Mouse (Mus musculus) ovary, postnatal 10 days (tissue): ENCODE results near the gene Mcrs1.
"Not testable (repeated sequence)": the region's sequence is repeated elsewhere in the genome, so short reads cannot be mapped to it uniquely, and the experiment has no call there.

Source experiments
- DNase-seq: peaks from one replicate; pipeline ENCODE4 v3.0.0; 2022; ENCODE audit warnings: low spot score

Gene Mcrs1

DNA sequence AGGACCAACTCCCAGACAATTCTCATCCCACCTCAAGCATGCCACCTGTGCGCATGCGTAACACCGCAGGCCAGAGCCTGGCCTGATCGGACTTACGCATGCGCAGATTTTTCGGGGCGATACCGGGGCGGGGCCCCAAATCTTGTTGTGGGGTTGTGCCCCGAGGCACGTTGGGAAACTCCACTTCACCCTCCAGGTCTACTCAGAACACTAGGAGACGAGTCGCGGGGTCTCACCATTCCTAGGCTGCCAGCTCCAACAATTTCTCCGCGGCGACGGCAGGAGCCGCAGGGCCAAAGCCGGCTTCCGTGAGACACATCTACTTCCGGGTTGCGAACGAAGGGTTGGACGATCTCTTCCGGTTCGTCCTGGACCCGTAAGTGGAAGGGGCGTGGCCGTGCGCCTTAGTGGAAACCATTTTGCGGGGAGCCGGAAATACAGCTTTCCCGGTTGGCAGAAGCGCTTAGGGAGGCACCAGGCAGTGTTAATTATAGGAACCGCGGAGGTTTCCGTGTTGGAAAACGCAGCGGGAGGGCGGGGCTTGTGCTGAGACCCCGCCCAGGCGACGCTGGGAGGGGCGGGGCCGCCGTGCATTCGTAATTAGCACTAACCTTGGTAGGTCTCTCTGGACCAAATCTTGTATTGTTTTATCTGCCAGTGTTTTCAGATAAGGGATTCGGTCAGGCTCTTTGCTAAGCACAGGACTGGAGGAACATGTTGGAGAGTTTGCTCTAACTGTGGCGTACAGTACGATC, at the start of gene Mcrs1:
Mcrs1 (minus strand) TSS at position 336 of the 755 bp plus-strand sequence.
- DNase-seq: peak; percentile 92

DNA sequence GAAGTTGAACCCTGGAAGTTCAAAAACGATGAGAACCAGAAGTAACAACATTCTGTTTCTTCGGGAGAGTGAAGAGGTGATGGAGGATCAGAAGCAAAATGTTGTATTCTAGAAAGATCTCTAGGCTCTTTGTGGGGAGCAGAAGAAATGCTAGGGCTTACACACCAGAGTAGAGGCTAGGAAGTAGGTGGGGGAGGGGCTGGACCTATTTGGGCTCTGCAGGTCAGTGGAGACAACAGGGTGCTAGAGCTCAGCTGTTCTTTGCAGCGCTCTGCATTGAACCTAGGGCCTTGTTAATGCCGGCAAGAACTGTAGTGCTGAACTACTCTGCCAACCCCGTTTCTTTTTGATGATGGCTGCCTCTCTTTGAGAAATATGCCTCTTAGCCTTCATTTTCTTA, 44.5 kb upstream of the Mcrs1 start:
- DNase-seq: no peak

DNA sequence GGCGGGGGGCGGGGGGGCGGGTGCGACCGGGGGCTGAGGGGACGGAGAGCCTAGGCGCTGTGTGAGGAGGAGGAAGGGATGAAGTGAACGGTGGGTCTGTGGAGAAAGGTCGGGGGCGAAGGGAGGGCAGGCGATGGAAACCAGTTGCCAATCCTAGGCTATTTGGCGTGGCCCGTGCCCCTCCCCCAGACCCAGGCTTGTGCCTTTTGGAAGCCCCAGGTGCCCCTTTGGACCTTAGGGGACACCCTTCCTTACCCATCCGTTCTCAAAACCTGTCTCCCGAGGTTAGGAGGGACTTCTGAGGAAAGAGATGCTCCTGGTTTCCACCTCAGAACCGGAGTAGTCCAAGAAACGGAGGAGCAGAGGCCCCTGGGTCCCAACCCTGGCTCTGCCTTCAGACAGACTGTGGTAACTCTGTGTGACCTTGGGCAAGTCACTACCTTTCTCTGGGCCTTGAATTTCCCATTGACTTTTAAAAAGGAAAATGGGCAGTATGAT, 43.8 kb upstream of the Mcrs1 start, which contains the start of gene Fam186b:
Fam186b (minus strand) TSS at position 405 of the 498 bp plus-strand sequence.
- peak; percentile 16 for DNase-seq

DNA sequence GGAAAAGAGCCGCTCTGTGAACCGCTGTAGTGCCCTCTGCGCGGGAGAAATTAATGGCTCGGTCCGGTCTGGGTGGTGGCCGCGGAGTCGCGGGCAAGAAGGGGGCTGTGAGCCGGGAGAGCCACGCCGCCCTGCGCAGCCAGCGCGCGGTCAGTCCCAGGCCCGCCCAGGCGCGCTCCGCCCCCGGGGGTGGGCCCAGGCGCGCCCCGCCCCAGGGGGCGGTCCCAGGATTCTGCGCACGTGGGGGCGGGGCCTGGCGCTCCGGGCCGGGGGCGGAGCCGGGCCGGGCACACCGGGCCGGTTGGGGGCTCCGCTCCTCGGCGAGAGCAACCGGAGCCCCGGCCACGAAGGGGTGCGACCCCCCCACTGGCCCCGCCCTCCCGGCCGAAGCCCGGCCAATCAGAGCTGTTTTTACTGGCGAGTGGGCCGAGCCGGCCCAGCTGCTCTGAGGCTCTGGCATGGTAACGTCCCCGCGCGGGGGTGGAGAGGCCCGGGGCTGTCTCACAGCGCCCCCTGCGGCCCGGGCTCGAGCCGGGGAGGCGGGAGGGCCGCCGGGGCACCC, 43.1 kb upstream of the Mcrs1 start, which contains the start of gene Prpf40b:
Prpf40b (plus strand) TSS at position 275 of the 562 bp plus-strand sequence.
- peak; percentile 90 for DNase-seq

DNA sequence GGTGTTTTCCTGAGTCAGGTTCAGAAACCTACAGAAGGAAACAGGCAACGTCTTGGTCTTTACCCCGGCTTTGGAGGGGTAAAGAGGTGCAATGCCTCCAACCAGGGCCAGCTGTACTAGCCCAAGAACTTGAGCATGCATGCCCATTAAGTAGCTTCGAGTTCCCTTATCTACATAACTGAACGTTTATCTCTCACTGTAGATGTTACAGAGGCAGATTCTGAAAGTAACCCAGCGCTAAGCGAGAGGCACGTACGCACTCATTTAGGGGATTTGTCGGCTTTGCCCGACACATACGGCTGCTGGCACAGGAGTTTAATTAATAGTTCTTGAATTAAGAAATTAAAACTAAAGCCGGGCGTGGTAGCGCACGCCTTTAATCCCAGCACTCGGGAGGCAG, 42.5 kb upstream of the Mcrs1 start:
- DNase-seq: no peak

DNA sequence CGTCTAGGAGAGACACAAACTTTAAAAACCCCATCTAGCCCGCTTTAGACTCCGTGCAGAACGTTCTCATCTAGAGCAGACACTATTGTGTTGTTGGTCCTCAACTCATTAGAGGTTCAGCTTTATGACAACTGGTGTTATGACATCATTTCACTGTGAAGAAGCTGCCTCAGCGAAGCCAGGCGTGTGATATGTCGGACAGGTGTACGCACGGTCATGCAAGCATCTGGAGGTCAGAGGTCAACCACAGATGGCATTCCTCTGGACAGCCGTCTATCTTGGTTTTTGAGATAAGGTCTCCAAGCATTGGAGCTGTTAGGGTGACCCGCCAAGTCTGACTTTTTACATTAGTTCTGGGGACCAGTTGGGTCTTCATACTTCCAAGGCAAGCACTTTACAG, 38.8 kb upstream of the Mcrs1 start:
- no peak for DNase-seq

DNA sequence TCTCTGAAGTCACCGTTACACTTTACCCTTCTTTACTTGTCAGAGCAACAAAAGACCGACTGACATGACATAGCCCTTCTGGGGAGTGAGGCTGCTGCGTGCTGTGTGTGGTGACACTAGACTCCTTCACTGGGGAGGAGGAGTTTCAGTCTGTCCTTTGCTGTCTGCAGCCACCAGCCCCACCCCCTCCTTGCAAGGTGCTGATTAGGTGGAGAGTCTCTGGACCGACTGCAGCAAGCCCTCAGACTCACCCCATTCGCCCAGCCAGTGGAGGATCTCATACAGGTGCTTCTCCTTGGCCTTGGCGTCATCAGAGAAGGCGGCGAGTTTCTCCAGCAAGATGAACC, 33.4 kb upstream of the Mcrs1 start:
- no peak for DNase-seq

DNA sequence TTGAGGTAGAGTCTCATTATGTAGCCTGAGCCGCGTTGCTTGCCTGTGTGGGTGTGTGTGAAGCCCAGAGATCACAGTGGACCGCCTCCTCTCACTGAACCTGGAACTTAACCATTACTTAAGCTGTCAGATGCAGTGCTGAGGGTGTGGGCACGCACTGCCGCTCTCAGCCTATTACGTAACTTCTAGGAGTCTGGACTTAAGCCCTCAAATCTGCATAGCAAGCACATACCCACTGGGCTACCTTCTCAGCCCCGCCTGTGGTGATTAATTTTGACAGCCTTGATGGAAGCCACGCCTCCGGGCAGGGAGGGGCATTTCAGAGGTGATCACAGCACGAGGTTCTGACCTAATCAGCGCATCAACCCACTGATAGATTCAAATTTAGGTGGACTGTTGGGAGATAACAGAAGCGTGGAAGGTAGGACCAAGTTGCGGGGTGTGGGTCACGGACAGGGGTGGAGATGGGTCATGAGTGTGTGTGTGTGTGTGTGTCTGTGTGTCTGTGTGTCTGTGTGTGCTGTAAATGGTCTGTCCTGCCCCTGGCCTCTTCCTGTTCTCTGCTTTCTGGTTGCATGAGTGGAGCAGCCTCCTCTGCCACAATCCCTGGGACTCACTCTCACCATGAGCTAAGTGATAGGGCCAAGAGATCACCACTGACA, 32.9 kb upstream of the Mcrs1 start:
- DNase-seq: no peak

DNA sequence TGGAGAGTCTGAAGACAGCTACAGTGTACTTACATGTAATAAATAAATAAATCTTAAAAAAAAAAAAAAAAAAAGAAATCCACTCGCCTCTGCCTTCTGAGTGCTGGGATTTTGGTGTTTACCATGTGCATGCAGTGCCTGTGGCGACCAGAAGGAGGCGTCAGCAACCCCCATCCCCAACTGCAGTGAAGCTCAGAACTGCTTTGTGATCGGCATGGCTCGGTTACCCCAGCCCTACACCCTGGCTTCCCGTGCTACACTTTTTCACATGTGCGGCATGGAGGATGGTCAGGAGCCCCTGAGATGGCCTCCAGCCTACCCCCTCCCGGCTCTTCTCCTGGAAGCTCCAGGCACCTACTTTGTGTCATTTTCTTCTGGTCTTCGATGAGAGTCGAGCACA, 31.7 kb upstream of the Mcrs1 start:
- no peak for DNase-seq

DNA sequence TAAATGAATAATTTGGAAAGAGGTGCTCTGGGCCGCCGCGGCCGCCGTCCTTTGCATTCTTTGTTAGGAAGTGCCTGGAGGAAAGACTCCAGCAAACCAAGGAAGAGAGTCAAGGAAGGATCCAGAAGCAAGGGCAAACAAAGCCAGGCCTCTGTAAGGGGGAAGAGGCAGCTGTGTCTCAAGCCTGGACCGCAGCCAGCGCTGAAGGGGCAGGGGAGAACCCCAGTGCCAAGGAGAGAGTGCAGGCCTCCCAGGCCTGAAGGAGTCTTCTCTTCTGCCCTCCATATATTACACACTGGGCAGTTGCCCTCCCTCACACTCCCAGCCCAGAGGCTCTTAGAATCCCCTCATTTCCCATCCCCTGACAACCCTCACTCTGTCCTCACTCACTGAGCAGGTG, 26.5 kb upstream of the Mcrs1 start:
- DNase-seq: no peak

DNA sequence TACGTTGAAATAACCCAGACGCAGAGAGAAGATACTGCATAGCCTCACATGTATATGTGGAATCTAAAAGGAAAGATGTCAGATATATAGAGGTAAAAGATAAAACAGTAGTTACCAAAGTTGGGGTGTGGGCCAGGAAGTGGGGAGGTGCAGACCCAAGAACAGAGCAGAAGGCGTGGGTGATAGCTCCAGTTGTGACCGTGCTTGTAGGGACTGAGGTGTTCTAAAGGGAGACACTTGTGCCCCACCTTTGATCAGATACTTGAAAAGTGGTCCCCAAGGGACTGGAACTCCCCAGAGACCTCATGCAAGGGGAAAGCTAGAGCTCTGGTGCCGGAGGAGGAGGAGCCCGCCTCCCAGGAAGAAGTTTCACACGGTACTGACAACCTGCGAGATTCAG, 24.3 kb upstream of the Mcrs1 start:
- DNase-seq: no peak

DNA sequence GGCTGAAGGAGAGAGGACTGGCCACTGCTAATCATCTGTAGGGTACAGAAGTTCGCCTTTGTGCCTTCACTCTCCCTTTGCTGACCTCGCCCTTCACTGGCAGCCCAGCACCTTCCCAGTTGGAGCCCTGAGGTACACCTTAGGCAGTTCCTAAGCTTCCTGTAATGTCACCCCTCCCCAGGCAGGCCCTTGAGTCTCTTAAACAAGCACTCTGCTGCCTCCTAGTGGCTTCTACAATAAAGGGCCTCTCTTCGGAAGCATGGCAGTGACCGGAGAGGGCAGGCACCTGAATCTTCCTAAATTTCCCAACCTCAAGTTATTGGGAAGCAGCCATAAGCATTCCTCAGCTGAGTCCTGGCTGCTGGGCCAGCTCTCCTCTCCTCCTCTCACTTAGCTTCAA, 13.9 kb upstream of the Mcrs1 start:
- DNase-seq: no peak

DNA sequence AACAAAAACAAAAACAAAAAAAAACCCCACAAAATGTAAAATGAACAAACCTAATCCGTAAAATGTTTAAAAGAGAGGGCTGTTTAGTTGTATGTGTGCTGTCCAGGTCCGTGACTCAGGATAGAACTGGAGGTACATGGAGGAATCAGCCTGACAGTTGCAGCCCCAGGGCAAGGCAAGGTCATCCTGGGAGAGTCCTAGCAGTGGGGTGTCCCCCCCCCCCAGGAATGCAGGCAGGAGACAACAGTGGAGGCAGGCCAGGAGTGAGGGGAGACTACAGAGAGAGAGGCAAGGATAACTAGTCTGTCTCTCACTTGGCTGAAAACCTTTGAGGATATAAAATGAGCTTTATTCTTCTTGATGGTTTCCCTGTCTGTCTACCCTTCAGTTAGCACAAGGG, 12.6 kb upstream of the Mcrs1 start:
- no peak for DNase-seq

DNA sequence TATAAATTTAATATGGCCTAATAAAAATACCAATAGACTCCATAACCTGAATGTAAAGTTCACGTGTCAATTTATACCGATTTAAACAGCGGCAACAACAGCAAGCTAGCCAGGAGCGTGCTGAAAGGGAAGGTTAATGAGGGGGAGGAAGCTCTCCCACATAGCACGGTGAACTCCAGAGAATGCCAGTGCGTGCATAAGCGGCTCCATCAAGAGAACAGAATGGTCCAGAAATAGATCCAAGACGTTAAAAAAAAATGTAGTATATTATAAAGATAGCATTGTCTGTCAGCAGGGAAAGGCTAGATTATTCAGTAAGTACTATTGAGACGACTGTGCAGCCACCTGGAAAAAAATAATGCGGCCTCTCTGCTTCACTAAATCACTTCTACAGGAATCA, 10.9 kb upstream of the Mcrs1 start:
- no peak for DNase-seq

DNA sequence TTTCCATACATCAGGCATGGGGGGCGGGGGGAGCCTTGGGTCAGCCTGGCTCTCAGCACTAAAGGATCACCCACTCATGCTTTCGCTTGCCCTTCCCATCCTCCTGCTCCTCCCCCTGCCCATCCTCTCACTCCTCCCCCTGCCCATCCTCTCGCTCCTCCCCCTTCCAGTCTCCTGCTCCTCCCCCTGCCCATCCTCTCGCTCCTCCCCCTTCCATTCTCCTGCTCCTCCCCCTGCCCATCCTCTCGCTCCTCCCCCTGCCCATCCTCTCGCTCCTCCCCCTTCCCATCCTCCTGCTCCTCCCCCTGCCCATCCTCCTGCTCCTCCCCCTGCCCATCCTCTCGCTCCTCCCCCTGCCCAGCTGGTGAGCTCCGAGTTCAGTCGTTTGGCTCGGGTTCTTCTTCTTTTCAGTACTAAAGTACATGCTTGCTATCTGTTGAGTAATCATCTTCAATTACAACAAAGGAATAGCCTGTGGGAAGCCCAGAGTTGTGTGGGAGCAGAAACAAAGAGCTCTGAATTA, 8.0 kb upstream of the Mcrs1 start:
- no peak for DNase-seq

DNA sequence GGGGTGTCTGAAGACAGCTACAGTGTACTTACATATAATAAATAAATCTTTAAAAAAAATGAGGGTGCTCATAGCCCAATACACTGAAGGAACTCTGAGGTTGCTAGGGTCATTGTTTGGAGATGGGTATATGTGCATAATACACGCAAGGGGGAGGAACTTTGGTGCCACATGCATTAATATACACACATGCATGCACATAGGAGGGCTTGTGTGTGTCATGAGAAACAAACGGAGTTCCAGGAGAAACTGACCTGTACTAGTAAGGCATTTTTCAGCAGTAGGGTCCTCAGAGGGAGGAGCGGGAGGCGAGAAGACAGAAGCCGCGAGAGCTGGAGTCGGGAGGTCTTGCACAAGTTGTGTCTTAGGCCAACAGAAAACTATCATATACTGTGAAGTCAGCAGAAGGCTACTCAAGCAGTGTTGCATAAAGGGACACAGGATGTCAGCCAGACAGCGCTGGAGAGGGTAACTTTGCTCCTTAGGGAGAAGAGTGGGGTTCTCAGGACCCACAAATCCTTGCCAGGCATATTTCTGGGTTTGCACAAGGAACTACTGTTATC, 7.5 kb upstream of the Mcrs1 start:
- DNase-seq: no peak

DNA sequence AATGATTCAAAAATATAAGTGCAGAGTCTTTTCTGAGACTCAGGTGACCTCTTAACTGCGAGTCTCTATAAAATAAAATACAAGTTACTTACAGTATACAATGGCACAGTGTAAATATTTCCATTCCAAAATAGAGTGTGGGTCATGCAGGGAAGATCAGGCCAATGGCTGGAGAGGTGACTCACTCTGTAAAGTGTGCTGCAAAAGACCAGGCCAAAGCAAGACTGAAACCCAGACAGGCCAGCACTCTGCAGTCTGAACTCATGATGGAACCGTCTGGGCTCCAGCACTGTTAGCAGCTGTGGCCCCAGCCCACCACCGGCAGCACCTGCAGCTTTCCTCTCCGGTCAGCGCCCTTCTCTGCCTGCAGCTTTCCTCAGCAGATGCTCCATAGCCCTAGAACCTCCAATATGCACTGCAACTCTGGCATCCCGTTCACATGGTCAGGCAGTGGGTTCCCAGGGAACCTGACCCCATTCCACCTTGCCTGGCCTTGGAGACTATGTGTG, 3.5 kb upstream of the Mcrs1 start:
- DNase-seq: no peak

DNA sequence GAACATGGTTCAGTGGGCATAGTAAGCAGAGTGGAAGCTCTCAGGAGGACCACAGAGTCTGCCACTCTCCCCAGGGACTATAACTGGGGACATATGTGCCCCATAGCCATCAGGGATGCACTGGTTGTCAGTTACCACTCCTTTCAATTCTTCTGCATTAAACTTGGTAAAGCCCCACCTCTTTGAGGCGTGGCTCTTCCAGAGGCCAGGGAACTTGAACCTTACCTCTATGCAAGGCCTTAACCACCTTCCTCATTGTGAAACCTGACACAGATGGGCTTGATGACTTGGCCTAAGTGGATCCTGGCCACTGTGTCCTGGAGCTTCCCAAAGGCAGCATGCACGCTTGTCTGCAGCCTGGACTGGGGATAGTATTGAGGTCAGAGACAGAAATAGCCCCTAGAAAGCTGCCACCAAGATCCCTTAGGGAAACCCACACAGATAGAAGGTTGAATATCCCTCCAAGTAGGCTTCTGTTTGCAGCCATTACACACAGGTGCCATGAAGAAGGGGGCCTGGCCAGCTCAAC, 2.8 kb upstream of the Mcrs1 start:
- no peak for DNase-seq

DNA sequence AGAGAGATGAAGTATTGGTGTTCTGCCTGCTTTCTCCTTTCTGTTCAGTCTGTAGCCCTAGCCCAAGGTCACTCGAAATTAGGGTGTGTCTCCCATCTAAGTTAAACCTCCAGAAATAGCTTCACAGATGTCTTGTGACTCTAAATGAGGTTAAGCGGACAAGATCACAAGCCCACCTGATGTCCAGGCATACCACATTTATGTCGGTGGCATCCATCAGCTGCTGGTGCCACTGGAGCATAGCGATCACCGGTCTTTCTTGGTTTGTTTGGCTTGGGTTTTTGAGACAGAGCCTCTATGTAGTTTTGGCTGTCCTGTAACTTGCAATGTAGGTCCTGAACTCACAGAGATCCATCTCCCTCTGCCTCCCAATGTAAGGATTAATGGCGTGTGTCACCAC, 2.0 kb upstream of the Mcrs1 start:
- no peak for DNase-seq

DNA sequence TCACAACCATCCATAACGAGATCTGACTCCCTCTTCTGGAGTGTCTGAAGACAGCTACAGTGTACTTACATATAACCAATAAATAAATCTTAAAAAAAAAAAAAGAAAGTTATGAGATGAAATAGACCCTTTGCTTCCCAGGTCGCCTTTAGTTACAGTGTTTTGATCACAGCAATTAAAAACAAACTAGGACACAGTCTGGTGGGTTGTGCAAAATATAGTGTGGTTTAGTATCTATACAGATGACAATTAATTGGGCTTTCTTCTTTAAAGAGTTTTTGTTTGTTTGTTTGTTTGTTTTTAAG, 1.4 kb upstream of the Mcrs1 start:
- not testable (repeated sequence) for DNase-seq

DNA sequence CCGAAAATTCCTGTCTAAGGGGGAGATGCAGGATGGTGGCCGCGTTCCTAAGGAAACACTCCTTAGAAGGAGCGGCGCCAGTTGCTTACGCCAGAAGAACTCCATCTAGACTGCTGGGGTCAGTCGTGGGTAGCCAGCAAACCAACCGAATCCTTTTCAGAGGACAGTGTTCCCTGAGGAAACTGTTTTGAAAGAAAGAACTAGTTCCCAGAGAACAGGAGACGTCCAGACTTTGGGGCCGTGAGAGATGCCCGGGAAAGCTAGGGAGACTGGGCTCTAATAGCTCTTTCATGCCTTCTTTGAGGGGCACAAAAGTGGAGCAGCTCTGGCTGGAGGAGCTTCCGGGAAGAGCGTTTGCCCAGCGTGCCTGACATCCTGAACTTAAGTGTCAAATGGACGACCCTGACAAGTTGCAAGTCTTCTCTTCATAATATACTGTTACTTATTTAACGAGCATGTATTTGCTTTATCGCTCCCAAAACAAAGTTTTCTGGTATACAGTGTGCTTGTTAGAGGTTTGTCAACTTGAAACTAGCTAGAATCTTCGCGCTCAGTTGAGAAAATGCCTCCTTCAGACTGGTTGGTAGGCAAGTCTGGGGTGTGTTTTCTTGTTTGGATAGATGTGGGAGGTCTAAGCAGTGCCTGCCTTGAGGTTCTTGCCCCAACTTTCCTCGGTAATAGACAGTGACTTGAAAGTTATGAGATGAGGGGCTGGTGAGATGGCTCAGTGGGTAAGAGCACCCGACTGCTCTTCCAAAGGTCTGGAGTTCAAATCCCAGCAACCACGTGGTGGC, 817 bp upstream of the Mcrs1 start:
- no peak for DNase-seq

DNA sequence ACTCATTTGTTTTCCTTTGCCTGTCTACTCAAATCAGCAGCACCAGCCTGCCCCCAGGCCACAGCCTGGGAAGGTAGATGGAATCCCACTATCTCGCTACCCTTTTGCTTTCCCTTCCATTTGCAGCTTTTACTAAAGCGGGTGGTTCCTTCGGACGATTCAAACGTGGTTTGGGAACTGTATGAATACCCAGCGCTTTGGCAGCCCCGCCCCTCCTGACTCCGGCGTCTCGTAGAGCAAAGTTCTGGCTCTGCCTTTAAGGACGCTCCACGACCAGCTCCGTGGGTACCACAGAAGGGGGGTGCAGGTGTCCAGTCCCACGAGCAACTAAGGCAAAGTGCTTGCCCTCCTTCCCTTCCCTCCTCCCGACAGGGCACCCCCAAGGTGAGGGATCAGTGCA, 650 bp downstream of the Mcrs1 start:
- not testable (repeated sequence) for DNase-seq
